Mouse (Mus musculus): Measurements from ENCODE around the gene Galnt7.
"Not testable (repeated sequence)": the region's sequence is repeated elsewhere in the genome, so short reads cannot be mapped to it uniquely, and the experiment has no call there.

The Galnt7 gene

DNA sequence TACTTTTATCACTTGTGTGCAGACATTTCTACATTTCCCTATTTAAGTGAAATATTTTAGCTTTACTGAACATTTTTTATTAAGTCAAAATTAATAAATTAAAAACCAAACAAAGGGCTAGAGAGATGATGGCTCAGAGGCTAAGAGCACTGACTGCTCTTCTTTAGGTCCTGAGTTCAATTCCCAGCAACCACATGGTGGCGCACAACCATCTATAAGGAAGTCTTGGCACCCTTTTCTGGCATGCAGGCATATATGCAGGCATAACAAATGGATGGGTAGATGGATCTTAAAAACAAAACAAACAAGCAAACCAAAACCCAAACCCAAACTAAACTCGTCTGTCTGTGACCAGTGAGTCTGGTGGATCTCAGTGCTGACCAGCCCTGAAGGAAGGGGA is 120.6 kb downstream of the Galnt7 start:
- DNase-seq: peak; percentile 30

- peak; percentile 81 for DNase-seq
Measured at GRCm38 (mm10) chr8:57530666-57531349, 122.0 kb downstream of the Galnt7 start.

DNA sequence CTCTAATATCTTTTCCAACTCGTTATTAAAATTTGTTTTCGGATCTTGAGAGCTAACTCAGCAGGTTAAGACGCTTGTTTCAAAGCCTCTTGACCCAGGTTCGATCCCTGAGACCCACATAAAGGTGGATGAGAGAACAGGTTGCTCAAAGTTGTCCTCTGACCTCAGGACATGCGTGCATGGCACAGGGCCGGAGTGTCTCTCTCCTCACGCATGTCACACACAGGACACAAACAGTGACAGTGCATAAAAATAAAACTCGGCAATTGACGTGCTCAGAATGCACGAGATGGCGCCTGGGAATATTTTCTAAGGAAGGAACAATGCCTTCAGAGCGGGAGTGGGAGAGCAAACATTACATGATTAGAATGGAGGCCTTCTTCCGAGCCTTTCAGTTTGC is 122.6 kb downstream of the Galnt7 start:
- DNase-seq: no peak

DNA sequence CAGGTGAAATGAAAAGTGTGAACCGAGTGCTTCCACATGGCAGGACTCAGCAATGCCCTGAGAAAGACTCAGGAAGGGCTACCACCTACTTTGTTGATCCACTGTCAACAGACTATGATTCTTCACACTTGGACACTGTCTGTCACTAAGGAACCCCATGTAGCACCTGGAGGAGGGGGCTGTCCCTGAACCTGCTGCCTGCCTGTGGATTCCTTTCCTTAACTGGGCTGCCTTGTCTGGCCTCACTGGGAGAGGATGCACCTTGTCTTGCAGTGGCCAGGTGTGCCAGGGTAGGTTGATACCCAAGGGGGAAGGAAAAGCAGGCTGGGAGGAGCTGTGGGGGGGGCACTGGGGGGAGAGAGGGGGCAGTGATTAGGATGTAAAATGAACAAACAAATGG is 124.8 kb downstream of the Galnt7 start:
- no peak for DNase-seq

GRCm38 (mm10) chr8:57520186-57520786 is 132.5 kb downstream of the Galnt7 start:
- DNase-seq: no peak

- no peak for DNase-seq
Measured at GRCm38 (mm10) chr8:57517723-57518122, 135.1 kb downstream of the Galnt7 start.

DNA sequence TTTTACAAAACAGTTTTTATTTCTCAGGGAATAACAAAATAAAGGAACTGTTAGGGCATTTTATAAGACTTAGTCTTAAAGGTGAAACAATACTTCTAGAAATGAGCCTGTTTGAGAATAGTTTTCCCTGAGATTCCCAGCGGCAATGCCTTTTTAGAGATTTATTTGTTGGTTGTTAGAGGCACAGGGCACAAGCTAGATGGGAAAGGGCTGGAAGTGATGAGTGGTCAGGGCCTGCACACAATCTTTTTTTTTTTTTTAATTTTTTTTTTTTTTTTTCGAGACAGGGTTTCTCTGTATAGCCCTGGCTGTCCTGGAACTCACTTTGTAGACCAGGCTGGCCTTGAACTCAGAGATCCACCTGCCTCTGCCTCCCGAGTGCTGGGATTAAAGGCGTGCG is 136.1 kb downstream of the Galnt7 start:
- DNase-seq: not testable (repeated sequence)

DNA sequence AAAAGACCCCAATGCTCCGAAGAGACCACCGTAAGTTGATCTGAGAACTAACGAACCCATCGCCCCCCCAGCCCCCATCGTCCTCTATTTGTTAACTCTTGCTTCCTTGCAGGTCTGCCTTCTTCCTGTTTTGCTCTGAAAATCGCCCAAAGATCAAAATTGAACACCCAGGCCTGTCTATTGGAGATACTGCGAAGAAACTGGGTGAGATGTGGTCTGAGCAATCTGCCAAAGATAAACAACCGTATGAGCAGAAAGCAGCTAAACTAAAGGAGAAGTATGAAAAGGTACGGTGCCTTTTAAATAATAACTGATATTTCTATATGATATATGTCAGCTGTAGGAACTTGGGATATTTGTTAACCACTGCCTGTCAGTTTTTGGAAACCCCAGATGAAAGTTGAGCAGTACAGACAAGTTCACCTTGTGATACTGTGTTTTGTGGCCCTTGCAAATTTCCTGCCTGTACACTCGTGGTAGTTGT is 139.6 kb downstream of the Galnt7 start:
- DNase-seq: not testable (repeated sequence)

DNA sequence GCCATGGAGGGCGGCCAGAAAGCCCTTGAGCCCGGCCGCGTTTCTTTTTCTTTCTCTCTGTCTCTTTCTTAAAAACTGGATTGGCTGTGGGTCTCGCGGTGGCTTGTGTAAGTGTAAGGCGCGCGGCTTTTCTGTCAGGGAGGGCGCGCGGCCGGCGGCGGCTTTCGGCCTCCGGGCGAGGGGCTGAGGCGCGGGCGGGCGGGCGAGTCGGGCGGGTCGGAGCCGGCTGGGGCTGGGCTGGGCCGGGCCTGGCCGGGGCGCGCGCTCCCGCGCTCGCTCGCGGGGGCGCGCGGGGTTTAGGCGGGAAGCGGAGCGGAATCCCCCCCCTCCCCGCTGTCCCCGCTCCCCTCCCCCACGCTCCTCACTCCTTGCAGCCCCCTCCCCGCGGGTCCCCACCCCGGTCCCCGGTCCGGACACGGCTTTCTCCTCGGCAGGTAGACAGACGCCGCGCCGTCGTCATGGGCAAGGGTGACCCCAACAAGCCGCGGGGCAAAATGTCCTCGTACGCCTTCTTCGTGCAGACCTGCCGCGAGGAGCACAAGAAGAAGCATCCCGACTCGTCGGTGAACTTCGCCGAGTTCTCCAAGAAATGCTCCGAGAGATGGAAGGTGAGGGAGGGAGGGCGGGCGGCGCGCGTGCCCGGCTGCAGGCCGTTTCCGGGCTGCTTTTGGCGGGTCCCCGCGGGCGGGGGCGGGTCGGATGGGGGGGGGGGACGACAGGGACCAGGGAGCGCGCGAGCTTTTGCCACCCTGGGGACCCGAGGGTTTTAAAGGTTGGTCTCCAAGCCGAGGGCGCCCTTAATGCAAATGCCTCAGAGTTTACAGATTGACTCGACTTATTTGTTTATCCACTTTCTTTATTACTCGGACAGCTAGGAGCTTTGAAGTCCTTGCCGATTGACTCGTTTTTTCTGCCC is 140.4 kb downstream of the Galnt7 start:
- DNase-seq: peak; percentile 49

DNA sequence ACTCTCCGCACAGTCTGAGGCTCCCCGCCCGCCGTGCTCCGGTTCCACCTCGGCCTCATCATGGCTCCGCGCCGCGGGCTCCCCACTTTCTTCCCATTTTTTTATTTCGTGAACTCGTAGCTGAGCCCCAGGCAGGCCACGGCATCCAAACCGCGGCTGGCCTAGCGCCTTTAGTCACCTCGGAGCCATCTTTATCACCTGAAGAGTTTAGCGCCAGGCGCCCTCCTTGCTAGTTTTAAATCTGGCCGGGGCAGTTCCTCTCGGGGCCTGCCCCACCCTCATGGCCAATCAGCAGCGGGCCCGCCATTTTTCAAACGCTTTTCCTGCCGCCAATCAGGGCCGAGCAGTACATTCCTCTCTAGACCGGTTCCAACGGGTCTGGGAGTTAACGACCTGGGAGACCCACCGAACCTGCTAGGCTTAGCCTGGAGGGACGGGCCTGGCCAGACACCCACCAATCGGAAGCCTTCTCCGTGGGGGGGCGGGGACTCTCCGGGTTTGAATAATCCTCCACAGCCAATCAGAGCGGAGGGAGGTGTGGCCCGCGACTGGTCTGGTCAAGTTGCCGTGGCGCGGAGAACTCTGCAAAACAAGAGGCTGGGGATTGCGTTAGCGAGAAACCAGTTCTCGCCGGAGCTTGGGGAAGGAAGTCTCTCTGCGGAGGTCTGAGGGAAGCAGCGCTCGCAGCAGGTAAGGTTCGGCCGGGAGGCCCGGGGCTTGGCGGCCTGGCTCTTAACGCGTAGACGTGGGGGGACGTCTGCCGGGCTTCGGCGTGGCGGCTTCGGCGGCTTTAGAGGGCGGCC is 141.3 kb downstream of the Galnt7 start, which contains the start of gene Hmgb2:
Gene Hmgb2 (plus strand): TSS at position 592 of the 803 bp plus-strand sequence.
- peak; percentile 99 for DNase-seq

- DNase-seq: no peak
Measured at GRCm38 (mm10) chr8:57510791-57511315, 142.0 kb downstream of the Galnt7 start.

DNA sequence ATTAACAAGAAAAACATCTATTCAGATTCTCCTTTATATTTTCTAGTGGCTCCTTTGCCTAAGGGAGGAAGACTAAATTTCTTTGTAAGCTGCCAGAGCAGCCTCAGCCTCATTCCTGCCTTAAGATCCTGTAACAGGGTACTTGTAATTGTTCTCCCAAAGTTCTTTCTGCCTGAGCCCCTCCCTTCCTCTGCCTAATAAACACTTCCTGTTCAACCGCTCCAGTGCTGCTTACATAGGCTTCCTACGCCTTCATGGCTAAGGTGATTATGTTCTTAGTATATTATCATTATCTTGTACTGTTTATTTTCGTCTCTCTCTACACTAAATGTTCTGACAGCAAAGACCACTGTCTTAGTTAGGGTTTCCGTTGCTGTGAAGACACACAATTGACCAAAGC is 144.2 kb downstream of the Galnt7 start:
- no peak for DNase-seq

DNA sequence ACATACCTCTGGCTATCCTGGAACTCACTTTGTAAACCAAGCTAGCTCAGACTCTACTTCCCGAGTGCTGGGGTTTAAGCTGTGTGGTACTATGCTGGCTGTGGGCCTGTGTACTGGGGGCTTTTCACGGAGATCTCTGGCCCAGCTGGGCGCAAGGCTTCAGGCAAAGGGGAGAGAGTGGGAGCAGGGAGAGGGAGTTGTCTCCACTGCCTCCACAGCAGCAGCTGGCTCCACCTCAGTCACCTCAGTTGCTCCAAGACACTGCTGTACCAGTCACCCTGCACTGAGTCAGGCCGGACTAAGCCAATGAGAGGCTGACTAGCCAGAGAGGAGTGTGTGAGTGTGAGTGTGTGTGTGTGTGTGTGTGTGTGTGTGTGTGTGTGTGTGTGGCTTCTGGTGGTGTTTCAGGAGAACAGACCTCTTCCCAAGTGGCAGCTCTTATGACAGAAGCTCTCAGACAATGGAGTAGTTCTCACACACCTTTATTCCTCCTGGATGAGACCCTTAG is 145.2 kb downstream of the Galnt7 start:
- DNase-seq: no peak

- DNase-seq: not testable (repeated sequence)
Measured at GRCm38 (mm10) chr8:57505500-57505899, 147.3 kb downstream of the Galnt7 start.

DNA sequence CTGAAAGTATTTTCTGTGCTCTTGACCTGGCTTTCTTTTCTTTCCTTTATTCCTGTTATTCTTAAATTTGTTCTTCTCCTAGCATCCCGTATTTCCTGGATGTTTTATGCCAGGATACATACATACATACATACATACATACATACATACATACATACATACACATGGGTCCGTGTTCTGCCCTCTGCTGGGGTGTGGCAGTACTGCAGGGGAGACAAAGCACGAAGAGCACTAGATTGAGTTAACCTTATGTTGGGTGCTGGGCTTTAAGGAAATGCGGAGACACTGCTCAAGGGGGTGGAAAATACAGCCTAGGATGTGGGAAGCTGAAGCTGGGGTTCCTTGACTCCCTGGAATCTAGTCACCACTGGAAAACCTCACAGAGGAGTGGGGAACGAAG is 149.2 kb downstream of the Galnt7 start:
- peak; percentile 70 for DNase-seq

DNA sequence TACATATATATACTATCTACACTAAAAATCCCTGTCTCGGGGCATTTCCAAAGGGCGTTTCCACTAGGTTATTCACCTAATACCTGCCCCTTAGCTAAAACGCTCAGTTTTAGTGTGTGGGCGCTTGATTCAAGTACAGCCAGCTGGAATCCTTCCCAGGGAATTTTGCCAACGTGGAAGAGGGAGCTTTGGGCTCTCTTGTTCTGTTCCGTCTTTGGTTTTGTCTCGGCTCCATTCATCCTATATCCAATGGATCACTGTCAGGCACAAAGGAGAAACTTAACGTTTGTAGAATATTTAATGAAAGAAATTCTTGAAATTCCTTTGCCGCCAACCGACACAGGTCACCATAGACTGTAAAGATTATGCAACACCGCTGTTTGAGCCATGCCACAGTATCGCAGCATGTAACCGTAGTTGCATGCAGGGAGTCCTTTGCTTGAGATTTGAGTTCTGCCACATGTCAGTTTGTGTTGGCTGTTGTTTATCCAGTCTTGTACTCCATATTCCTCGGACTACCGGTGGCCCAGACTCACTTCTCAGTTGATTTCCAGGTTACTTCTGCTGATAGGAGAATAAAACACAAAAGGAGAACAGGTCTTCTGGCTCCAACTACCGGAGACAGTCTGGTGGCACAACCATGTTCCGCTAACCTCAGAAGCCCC is 153.9 kb downstream of the Galnt7 start:
- peak; percentile 69 for DNase-seq

GRCm38 (mm10) chr8:57498494-57498846 is 154.4 kb downstream of the Galnt7 start:
- no peak for DNase-seq

DNA sequence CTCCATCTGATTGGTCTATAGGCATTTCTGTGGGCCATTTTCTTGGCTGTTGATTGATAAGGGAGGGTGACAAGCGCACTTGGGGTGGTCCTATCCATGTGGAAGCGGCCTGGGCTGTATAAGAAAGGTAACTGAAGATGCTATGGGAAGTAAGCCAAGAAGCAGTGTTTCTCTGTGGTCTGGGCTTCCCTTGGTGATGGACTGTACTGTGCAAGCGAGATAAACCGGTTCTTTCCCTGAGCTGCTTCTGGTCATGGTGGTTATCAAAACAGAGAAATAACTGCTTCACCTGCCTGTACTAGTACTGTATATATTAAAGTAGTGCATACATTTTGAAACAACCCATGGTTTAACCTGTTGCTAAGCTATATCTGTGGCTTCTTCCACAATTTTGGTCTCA is 161.0 kb downstream of the Galnt7 start:
- no peak for DNase-seq

- DNase-seq: no peak
Measured at GRCm38 (mm10) chr8:57489896-57490295, 162.9 kb downstream of the Galnt7 start.

DNA sequence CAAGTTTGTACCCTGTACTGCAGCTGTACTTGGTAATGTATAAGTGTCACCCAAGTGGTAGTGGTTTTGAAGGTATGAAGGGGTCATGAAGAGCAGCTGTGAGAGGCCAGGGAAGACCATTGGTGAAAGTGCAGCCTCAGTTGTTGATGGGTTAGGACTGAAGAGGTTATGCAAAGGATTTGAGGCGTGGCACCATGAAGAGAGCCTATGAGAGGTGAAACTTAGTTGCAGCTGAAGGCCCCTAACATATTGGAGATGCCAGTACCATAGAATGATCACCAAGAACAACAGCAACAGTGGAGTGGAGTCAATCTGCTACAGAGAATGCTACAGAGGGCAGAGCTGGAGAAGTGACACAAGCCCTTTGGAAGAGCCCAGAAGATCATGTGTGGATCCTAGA is 163.5 kb downstream of the Galnt7 start:
- no peak for DNase-seq

DNA sequence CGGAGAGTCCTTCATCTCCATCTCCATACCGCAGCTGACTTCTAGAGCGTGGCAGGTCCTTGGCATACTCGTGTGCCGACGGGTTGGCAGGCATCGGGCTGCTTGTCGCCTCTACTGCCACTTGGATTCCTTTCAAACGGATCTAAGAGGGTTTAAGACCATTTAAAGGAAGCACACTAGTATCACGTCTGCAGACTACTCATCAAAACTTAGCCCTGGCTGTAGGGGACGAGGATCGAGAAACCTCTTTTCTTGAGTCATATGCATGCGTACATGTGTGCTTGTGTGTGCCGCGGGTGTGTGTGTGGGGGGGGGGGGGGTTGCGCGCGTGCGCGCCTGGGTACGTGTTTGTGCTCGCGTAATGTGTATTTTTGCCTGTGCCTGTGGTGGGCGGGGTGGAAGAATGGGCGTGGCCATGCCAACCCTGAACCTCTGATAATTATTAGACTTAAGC is 164.5 kb downstream of the Galnt7 start:
- DNase-seq: peak; percentile 30
